Mouse (Mus musculus) heart, postnatal 36 days (tissue): Measurements from ENCODE around the gene Cep112. TPM values are rescaled to one million over a fixed set of nuclear protein-coding genes. Genes with fewer than 3 reads are reported as not detected.

Experiments
- DNase-seq, 2 experiments: peaks; one replicate each; pipeline ENCODE4 v3.0.0; 2021 to 2022
- intact Hi-C: fragments of 180-260 bp; cut with DNase I; formaldehyde crosslinking; loops from one replicate; pipeline ENCODE4 v1.15.1; 2025
- total RNA-seq, 2 experiments: library from RNA; stranded (reverse); gene quantifications; 2 replicates each; pipeline ENCODE4 v1.2.3; 2021

Gene Cep112
- total RNA-seq: 10 to 100 TPM; 10.4 to 14.3 TPM

DNA sequence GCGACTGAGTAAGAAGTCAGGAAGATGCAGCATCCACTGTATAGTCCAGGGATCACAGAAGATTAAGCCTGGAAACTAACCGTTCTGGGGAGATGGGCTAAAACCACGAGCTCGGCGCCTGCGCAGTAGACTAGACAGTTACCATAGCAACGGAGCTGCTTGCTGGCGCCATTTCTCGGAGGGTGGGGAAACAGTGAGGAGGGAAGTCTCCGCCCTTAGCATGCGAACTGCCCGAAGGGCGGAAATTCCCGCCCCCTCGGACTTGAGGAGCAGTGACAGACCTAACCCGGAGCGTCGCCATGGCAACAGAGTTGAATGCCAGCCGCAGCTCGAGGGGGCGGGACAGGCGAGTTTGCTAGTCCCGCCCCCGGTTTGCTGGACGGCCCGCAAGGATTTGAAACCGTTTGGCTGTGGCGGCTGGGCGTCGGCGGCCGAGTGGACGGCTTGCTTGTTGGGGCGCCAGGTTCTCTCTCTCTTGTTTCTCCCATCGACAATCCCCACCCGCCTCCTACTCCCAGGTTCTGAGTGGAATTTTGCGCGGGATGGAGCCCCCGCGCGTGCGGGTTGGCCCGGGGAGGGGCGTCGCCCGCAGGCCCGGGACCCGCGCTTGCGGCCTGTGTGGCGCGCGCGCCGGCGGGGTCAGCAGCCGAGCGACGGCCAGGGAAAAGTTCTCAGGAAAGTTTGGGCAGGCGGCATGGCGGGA, at the start of gene Cep112:
TSS of gene Cep112 (plus strand) at position 304 of the 703 bp plus-strand sequence.
- DNase-seq: peak; percentile 95
- intact Hi-C loops: no loop called here

DNA sequence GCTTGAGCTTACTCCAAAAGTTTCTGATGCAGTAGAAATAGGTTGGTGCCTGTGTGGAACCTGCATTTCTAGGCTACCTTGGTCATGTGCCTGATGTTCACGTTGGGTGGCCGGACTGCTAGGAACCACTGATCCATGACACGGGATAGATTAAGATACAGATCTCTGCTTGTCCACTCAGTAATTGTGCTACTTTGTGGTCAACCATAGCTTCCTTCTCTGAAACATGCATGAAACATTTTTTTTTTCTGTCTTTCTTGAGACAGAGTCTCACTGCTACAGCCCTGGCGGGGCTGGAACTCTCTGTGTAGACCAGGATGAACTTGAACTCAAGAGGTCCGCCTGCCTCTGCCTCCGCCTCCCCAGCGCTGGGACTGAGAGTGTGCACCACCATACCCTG, 48.2 kb upstream of the Cep112 start:
- no peak for DNase-seq
- intact Hi-C loops: no loop called here

DNA sequence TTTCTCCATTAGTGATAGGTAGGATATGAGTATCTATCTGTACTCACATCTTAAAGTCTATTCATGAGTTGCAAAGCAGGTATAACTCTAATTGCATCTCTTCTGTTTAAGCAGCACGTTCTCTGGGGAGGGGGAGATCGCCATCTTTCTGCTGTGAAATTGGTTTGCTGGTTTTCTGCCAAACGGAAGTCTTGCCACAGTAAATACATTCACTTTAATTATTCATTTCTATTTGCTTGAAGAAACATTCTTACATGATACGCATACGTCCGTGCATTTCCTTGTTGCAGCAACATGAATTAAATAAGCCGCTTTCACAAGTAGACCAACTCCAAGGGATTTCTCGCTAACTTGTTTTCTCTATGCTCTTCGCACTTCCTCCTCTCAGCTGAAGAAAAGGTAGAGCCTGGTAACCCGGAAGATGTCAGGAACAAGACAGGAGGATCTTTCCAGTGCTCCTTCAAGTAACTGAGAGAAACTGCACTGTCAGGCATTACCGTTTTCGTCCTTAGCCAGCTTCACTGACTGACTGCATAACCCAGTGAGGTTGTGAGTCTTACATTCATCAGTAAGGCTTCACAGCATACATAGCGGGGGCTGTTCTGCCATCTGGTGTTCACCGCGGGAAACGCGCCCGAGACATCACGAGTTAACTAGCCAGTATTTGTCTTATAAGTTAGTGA, 47.2 kb upstream of the Cep112 start:
- peak; percentile 73 to 81 for DNase-seq
- intact Hi-C loops: loop anchor here (1.0 to 2.0 kb wide), 4 partner anchors 249 to 514 kb away; no protein-coding TSS in a partner anchor

DNA sequence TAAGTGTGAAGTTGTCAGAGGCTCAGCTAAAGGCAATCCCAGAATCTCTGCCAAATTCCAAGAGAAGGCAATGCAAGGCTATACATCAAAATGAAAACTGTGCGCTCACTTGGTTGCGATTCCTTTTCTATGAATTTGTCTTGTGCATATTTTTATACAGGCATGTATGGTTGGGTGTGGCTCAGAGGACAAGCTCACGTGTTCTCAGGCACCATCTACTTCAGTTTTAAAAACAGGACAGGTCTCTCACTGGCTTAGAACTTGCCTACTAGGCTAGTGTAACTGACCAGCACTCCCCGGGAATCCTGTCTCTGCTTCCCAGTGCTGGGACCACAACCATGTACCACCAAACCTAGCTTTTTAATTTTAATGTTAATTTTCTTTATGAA, 46.6 kb upstream of the Cep112 start:
- no peak for DNase-seq
- intact Hi-C loops: loop anchor here (1.0 to 2.0 kb wide), 4 partner anchors 250 to 514 kb away; no protein-coding TSS in a partner anchor

DNA sequence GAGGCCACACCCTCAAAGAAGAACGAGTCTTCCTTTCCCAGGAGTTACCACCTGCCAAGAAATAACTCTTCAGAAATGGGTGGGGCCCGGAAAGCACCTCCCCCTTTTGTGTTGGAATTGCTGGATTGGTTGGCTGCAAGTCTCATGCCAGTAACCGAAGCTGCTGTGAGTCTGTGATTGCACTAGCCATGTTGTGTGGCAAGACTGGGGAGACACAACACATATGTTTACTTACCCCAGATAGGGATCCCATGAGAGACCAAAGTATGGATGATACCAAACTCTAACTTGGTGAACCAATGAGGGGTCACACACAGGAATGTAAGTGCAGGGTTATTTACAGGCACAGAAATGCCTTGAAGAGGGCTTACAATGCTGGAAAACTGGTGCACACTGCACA, 42.3 kb upstream of the Cep112 start:
- no peak for DNase-seq
- intact Hi-C loops: no loop called here

- intact Hi-C loops: no loop called here
- no peak for DNase-seq
Measured at GRCm38 (mm10) chr11:108384920-108385665, 39.9 kb upstream of the Cep112 start.

- intact Hi-C loops: no loop called here
- DNase-seq: no peak
Measured at GRCm38 (mm10) chr11:108385666-108386024, 39.3 kb upstream of the Cep112 start.

- no peak for DNase-seq
- intact Hi-C loops: no loop called here
Measured at GRCm38 (mm10) chr11:108395061-108395460, 29.9 kb upstream of the Cep112 start.

GRCm38 (mm10) chr11:108396076-108396829, 28.7 kb upstream of the Cep112 start:
- intact Hi-C loops: no loop called here
- no peak for DNase-seq

- intact Hi-C loops: no loop called here
- DNase-seq: no peak
Measured at GRCm38 (mm10) chr11:108409876-108410644, 14.9 kb upstream of the Cep112 start.

- no peak for DNase-seq
- intact Hi-C loops: no loop called here
Measured at GRCm38 (mm10) chr11:108416360-108416759, 8.6 kb upstream of the Cep112 start.

DNA sequence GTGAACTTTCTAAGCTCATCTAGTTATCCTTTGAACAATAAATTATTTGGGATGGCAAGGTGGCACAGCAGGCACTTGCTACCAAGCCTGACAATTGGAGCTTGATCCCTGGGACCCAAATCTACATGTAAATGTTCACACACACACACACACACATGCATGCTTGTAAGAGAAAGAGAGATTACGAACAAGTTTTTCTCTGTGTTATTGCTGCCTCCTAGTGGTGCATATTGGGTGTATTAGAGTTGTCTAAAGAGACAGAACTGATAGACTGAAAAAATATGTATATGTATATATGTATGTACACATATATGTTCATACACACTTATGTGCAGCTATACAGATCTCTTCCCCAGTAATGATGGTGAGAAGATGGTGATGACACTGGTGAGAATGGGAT, 6.5 kb upstream of the Cep112 start:
- DNase-seq: no peak
- intact Hi-C loops: no loop called here

- no peak for DNase-seq
Measured at GRCm38 (mm10) chr11:108419242-108419641, 5.8 kb upstream of the Cep112 start.

DNA sequence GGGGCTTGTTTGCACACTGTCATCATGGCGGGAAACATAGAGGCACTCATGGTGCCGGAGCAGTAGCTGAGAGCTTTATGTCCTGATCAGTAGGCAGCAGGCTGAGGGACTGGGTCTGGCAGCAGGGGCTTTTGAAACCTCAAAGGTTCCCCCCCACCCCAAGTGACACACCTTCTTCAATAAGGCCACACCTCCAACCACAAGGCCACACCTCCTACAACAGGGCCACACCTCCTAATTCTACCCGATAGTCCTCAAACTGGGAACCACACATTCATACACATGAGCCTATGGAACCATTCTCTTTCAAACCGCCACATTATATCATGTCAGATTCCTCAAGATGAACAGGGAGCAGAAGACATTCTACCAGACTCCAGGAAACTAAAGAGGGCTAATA, 4.2 kb upstream of the Cep112 start:
- intact Hi-C loops: no loop called here
- DNase-seq: no peak

More at GRCm38 (mm10) chr11:108419242-108419641, 5.8 kb upstream of the Cep112 start:
- intact Hi-C loops: no loop called here

- intact Hi-C loops: no loop called here
- no peak for DNase-seq
Measured at GRCm38 (mm10) chr11:108423221-108423620, 1.8 kb upstream of the Cep112 start.

- intact Hi-C loops: no loop called here
- DNase-seq: no peak
Measured at GRCm38 (mm10) chr11:108424111-108424510, 881 bp upstream of the Cep112 start.

GRCm38 (mm10) chr11:108425592-108425921, 565 bp downstream of the Cep112 start:
- DNase-seq: no peak
- intact Hi-C loops: no loop called here

GRCm38 (mm10) chr11:108426086-108426485, 1.1 kb downstream of the Cep112 start:
- DNase-seq: no peak
- intact Hi-C loops: no loop called here

DNA sequence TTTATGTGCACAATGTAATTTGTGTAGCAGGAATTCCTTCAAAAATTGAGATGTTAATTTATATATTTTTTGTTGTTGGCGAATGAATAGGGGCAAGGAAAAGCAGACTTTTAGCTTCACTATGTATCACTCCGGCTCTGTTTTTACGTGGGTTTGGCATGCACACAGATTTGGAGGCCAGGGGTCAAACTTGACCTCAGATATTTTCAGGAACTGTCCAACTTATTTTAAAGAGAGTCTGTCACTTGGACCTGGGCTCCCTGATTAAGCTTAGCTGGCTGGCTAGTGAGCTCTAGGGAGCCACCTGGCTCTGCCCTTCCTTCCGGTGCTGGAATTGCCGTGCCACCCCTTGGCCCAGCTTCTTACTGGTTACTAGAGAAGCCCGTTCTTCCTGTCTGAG, 2.2 kb downstream of the Cep112 start:
- intact Hi-C loops: no loop called here
- no peak for DNase-seq

DNA sequence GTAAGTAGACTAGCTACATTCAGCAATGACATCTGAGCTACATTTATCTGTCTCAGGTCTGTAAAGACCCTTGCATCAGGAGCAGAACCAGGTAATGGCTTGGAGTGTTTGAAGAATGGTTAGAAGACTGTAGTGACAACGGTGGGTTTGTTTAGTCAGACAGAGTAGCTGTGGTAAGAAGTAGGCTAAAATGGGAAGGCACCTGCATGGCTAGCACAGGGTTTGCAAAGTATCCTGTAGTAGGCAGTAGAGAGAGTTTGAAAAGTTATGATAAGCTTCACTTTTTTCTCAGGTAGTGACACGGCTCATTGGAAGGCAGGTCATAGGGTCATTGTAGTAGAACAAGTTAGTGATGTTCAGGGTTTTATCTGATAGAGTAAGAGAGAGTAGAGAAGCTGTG, 4.1 kb downstream of the Cep112 start:
- DNase-seq: no peak
- intact Hi-C loops: no loop called here
